Mouse (Mus musculus) intestine, postnatal 0 days (tissue): ENCODE measurements around the gene Gnao1. TPM values are rescaled to one million over a fixed set of nuclear protein-coding genes. Genes with fewer than 3 reads are reported as not detected.
A peak's percentile ranks its signal among the peaks of the same experiment; 100 is the strongest.

Source experiments
- ATAC-seq: fragments of 200-750 bp; cut with Nextera tagmentation; 2 replicates; pipeline ENCODE4 v1.8.0; 2017; ENCODE audit warnings: mild to moderate bottlenecking, moderate TSS enrichment, moderate library complexity
- H3K27ac ChIP-seq: fragments of 300-500 bp; sonication (generic); 2 replicates; pipeline ENCODE4 v1.5.1; 2014; ENCODE audit warnings: mild to moderate bottlenecking, low read depth, low read length, moderate library complexity
- H3K27me3 ChIP-seq: fragments of 300-500 bp; sonication (generic); replicated peaks from 2 replicates; pipeline ENCODE4 v1.6.1; 2014; ENCODE audit warnings: low read length, mixed read lengths; ENCODE audit not compliant: control insufficient read depth, insufficient read depth
- H3K36me3 ChIP-seq: fragments of 300-500 bp; sonication (generic); 2 replicates; pipeline ENCODE4 v1.6.1; 2014; ENCODE audit warnings: mild to moderate bottlenecking, moderate library complexity; ENCODE audit not compliant: control insufficient read depth, insufficient read depth
- H3K4me1 ChIP-seq: fragments of 300-500 bp; sonication (generic); replicated peaks from 2 replicates; pipeline ENCODE4 v1.6.1; 2014; ENCODE audit warnings: antibody characterized with exemption, low read length, mixed read lengths; ENCODE audit not compliant: control insufficient read depth, insufficient read depth
- H3K4me2 ChIP-seq: fragments of 300-500 bp; sonication (generic); replicated peaks from 2 replicates; pipeline ENCODE4 v1.6.1; 2014; ENCODE audit warnings: low read depth, mild to moderate bottlenecking, moderate library complexity
- H3K4me3 ChIP-seq: fragments of 300-500 bp; sonication (generic); 2 replicates; pipeline ENCODE4 v1.5.1; 2014; ENCODE audit warnings: low read depth, low read length
- H3K9ac ChIP-seq: fragments of 300-500 bp; sonication (generic); 2 replicates; pipeline ENCODE4 v1.6.1; 2014; ENCODE audit warnings: mild to moderate bottlenecking, low read depth, low read length
- H3K9me3 ChIP-seq: fragments of 300-500 bp; sonication (generic); 2 replicates; pipeline ENCODE4 v1.6.1; 2016; ENCODE audit warnings: mixed run types; ENCODE audit not compliant: control insufficient read depth
- CTCF ChIP-seq: sonication (generic); IDR thresholded peaks from 2 replicates; pipeline ENCODE4 v1.5.1; 2016; ENCODE audit warnings: low read depth, mild to moderate bottlenecking, control low read depth, antibody characterized with exemption, moderate library complexity
- WGBS: fragments of 180-500 bp; shearing (Covaris S2); extraction: QIAGEN DNeasy Blood & Tissue Kit; methylation state at CpG from one replicate; pipeline ENCODE4 v1.1.7; 2014; 5-methylcytosine and 5-hydroxymethylcytosine counted together
- polyA plus RNA-seq: library from polyadenylated mRNA; unstranded; fragments of >200 nt; fragmentation: Nextera tagmentation; extraction: Ambion mirVana; gene quantifications from 2 replicates; pipeline ENCODE4 v1.2.1, GENCODE M21; 2015

Gnao1 gene
- polyA plus RNA-seq, 1 experiment from 2014 or later, result 6.9 TPM

GRCm38 (mm10) chr8:93898570-93898969 is 88.8 kb downstream of the Gnao1 start:
- Histone ChIP-seq H3K4me1 (no peaks in the 10 kb centered on the region), H3K27me3 (no peaks in the 10 kb centered on the region), H3K9ac (no peak overlapping the region), H3K4me2 (no peak overlapping the region), H3K27ac (no peak overlapping the region), H3K9me3 (no peaks in the 10 kb centered on the region), H3K36me3 (no peaks in the 10 kb centered on the region), H3K4me3 (no peak overlapping the region)
- no peak for TF ChIP-seq CTCF
- WGBS, result 81% methylated on average over 4 of the region's 4 CpGs
- no peak for ATAC-seq

GRCm38 (mm10) chr8:93902040-93902439 is 92.3 kb downstream of the Gnao1 start:
- Histone ChIP-seq H3K36me3 (no peaks in the 10 kb centered on the region), H3K4me1 (0 out of 2 replicates have a peak, but pooled peaks cover 3% of the 10 kb centered on the region), H3K27ac (no peak overlapping the region), H3K4me3 (no peak overlapping the region), H3K9me3 (no peaks in the 10 kb centered on the region), H3K9ac (no peak overlapping the region), H3K27me3 (no peaks in the 10 kb centered on the region), H3K4me2 (no peak overlapping the region)
- ATAC-seq, result no peak
- WGBS, result 75% methylated on average over 3 of the region's 3 CpGs
- no peak for TF ChIP-seq CTCF

- 0 out of 2 replicates have a peak, but pooled peaks have one; percentile 15 for ATAC-seq
- Histone ChIP-seq H3K9me3 (no peaks in the 10 kb centered on the region), H3K4me3 (no peak overlapping the region), H3K27me3 (no peaks in the 10 kb centered on the region), H3K27ac (no peak overlapping the region), H3K4me2 (no peak overlapping the region), H3K36me3 (no peaks in the 10 kb centered on the region), H3K9ac (no peak overlapping the region), H3K4me1 (peaks cover 16% of the 10 kb centered on the region)
- 83% methylated on average over 6 of the region's 6 CpGs for WGBS
- no peak for TF ChIP-seq CTCF
Observed at GRCm38 (mm10) chr8:93906961-93907360, 97.2 kb downstream of the Gnao1 start.

- no peaks in the 10 kb centered on the region for H3K36me3 ChIP-seq
- no peak overlapping the region for H3K9ac ChIP-seq
- no peak overlapping the region for H3K4me3 ChIP-seq
- no peak for ATAC-seq
- no peak overlapping the region for H3K4me2 ChIP-seq
- H3K27me3 ChIP-seq, result no peaks in the 10 kb centered on the region
- 40% methylated on average over 5 of the region's 5 CpGs for WGBS
- H3K4me1 ChIP-seq, result peaks cover 26% of the 10 kb centered on the region
- no peak overlapping the region for H3K27ac ChIP-seq
- H3K9me3 ChIP-seq, result no peaks in the 10 kb centered on the region
- TF ChIP-seq CTCF, result no peak
Observed at GRCm38 (mm10) chr8:93907987-93908441, 98.2 kb downstream of the Gnao1 start.

GRCm38 (mm10) chr8:93908546-93908945 is 98.8 kb downstream of the Gnao1 start:
- Histone ChIP-seq H3K4me3 (no peak overlapping the region), H3K9me3 (no peaks in the 10 kb centered on the region), H3K36me3 (no peaks in the 10 kb centered on the region), H3K27me3 (no peaks in the 10 kb centered on the region), H3K4me2 (no peak overlapping the region), H3K4me1 (peaks cover 26% of the 10 kb centered on the region), H3K9ac (no peak overlapping the region), H3K27ac (0 out of 2 replicates have a peak overlapping the region, but pooled peaks have one; percentile 17)
- 23% methylated on average over 1 of the region's 1 CpGs for WGBS
- peak; percentile 34; the same call in 1 of the 2 replicates for ATAC-seq
- TF ChIP-seq CTCF, result no peak

GRCm38 (mm10) chr8:93911715-93912555 is 102.2 kb downstream of the Gnao1 start:
- H3K4me3 ChIP-seq, result no peak overlapping the region
- H3K36me3 ChIP-seq, result no peaks in the 10 kb centered on the region
- H3K27ac ChIP-seq, result peak overlapping the region; percentile 77
- no peaks in the 10 kb centered on the region for H3K9me3 ChIP-seq
- 26% methylated on average over 7 of the region's 7 CpGs for WGBS
- no peak overlapping the region for H3K4me2 ChIP-seq
- peaks cover 27% of the 10 kb centered on the region for H3K4me1 ChIP-seq
- peak; percentile 86 for ATAC-seq
- no peaks in the 10 kb centered on the region for H3K27me3 ChIP-seq
- H3K9ac ChIP-seq, result no peak overlapping the region
- TF ChIP-seq CTCF, result no peak
